Mouse (Mus musculus): ENCODE measurements around the gene Rnf39. TPM values are rescaled to one million over a fixed set of nuclear protein-coding genes. Genes with fewer than 3 reads are reported as not detected.

Rnf39 gene
- total and polyA plus RNA-seq, 3 experiments, result not detected

DNA sequence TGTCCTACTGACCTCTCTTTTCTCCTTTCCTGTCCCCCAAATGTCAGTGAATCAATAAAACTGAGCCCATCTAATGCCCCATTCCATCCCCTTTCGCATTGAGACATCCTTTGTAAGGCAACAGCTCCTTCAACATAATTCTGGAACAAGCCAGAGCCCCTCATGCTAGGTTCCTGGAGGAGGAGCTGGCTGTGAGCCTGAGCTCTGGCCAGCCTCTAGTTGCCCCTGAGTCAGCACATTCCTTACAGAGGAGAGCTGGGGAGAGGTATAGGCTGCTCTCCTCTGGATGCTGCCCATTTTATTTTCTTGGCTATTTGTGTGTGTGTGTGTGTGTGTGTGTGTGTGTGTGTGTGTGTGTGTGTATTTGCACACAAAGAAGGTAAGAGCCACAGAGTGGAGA, 34.5 kb upstream of the Rnf39 start:
- Histone ChIP-seq H3K9me3 (replicated peaks; ENCODE audit: low read length) (no peaks in the 10 kb centered on the region), H3K79me2 (replicated peaks; ENCODE audit: control insufficient read depth, extremely low read depth, insufficient read depth, poor library complexity, severe bottlenecking) (no peaks in the 10 kb centered on the region), H3K4me3 (replicated peaks in 1 of 3; ENCODE audit: low read depth in 2 of 3, low read length in 2 of 3, poor library complexity in 1 of 3) (no peak overlapping the region), H3K27me3 (replicated peaks) (peaks cover 10% of the 10 kb centered on the region), H3K9ac (ENCODE audit: insufficient read depth, low read depth) (no peak overlapping the region), H3K4me2 (ENCODE audit: insufficient read depth, low read depth, poor library complexity, severe bottlenecking) (no peak overlapping the region), H3K27ac (ENCODE audit: insufficient read depth, low read depth) (no peak overlapping the region), H3K36me3 (replicated peaks in 1 of 2; ENCODE audit: control insufficient read depth in 1 of 2, insufficient read depth in 1 of 2, low read length in 1 of 2) (no peaks in the 10 kb centered on the region), H3K4me1 (ENCODE audit: control insufficient read depth in 1 of 2, insufficient read depth in 2 of 2) (peaks cover 4 to 6% of the 10 kb centered on the region in 2 experiments; a peak in 2 of 4 replicates)
- in situ Hi-C loops (cut with MboI; ENCODE audit: low pct_ligation_motif_present, low pct_unique_long_range_greater_than_20kb, low sequenced_read_pairs), result no loop called here
- no peak for DNase-seq (ENCODE audit: extremely low read depth)
- dilution Hi-C loops (cut with MboI; ENCODE audit: extremely low pct_ligation_motif_present, extremely low pct_unique_long_range_greater_than_20kb, low sequenced_read_pairs), result no loop called here
- TF ChIP-seq ZNF384 (IDR thresholded peaks at IDR 0.05; ENCODE audit: low read depth, low read length), result no peak
- TF ChIP-seq ZC3H11A (IDR thresholded peaks at IDR 0.05; ENCODE audit: low read depth, low read length), result no peak
- no peak for TF ChIP-seq POLR2A (IDR thresholded peaks at IDR 0.05; ENCODE audit: low read depth, low read length)
- no peak for TF ChIP-seq CHD1 (IDR thresholded peaks at IDR 0.05; ENCODE audit: low read depth, low read length)
- no peak for TF ChIP-seq BHLHE40 (IDR thresholded peaks at IDR 0.05; ENCODE audit: low read depth, low read length)
- no peak for TF ChIP-seq ELF1 (IDR thresholded peaks at IDR 0.05; ENCODE audit: low read depth, low read length)
- no peak for TF ChIP-seq GABPA (IDR thresholded peaks at IDR 0.05; ENCODE audit: insufficient replicate concordance, low read depth, low read length)
- TF ChIP-seq MEF2A (IDR thresholded peaks at IDR 0.05; ENCODE audit: borderline replicate concordance, low read depth, low read length), result no peak
- no peak for TF ChIP-seq HCFC1 (IDR thresholded peaks at IDR 0.05; ENCODE audit: low read depth, low read length)
- no peak for TF ChIP-seq CHD2 (IDR thresholded peaks at IDR 0.05; ENCODE audit: low read length)

DNA sequence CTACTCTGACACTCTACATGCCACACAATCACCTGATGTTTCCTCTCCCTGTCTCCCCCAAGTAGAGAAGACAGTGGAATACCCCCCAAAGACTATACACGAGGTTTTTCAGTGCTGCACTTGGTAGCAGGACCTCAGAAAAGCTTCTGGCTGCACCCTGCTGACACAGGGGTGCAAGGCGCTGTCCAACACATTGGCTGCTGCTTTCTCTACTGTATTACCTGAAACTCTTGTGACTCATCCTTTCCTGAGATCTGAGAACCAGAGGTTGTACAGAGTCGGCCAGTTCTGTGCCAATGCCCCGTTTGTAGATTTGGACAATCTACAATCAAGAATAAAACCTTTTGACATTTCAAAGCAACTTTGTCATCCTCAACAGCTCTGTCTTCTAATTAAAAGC, 32.9 kb upstream of the Rnf39 start:
- TF ChIP-seq MAX (IDR thresholded peaks at IDR 0.05; ENCODE audit: low read length) (no peak), JUN (IDR thresholded peaks at IDR 0.05; ENCODE audit: insufficient read depth, low read depth, low read length) (peak; percentile 40; the same call in 1 of the 2 replicates), CTCF (conservative IDR thresholded peaks at IDR 0.05 in 1 of 2, IDR thresholded peaks at IDR 0.05 in 1 of 2; ENCODE audit: low read depth in 2 of 2, low read length in 2 of 2) (no peak), NRF1 (IDR thresholded peaks at IDR 0.05; ENCODE audit: low read depth, low read length) (no peak), MYC (IDR thresholded peaks at IDR 0.05; ENCODE audit: low read depth, low read length) (no peak), EP300 (IDR thresholded peaks at IDR 0.05; ENCODE audit: low read length) (peak; percentile 63; the same call in 1 of the 2 replicates), ZNF384 (IDR thresholded peaks at IDR 0.05; ENCODE audit: low read depth, low read length) (no peak), JUND (conservative IDR thresholded peaks at IDR 0.05; ENCODE audit: low read depth, low read length) (peak; percentile 51), MAFK (IDR thresholded peaks at IDR 0.05; ENCODE audit: insufficient replicate concordance, low read length) (no peak), USF1 (IDR thresholded peaks at IDR 0.05; ENCODE audit: low read depth, low read length) (no peak), SIN3A (IDR thresholded peaks at IDR 0.05; ENCODE audit: low read length) (peak; percentile 44; the same call in 1 of the 2 replicates), MAZ (IDR thresholded peaks at IDR 0.05; ENCODE audit: low read depth, low read length) (no peak), TBP (conservative IDR thresholded peaks at IDR 0.05; ENCODE audit: low read depth, low read length) (no peak), IRF4 (IDR thresholded peaks at IDR 0.05; ENCODE audit: low read depth, low read length) (peak; percentile 47; the same call in 1 of the 2 replicates), ZMIZ1 (IDR thresholded peaks at IDR 0.05; ENCODE audit: low read depth, low read length) (no peak), HCFC1 (IDR thresholded peaks at IDR 0.05; ENCODE audit: low read depth, low read length) (no peak)
- DNase-seq (ENCODE audit: extremely low read depth), result peak; percentile 14
- no peaks in the 10 kb centered on the region for H3K36me3 ChIP-seq (replicated peaks in 1 of 2; ENCODE audit: control insufficient read depth in 1 of 2, insufficient read depth in 1 of 2, low read length in 1 of 2)
- no peak overlapping the region for H3K4me2 ChIP-seq (ENCODE audit: insufficient read depth, low read depth, poor library complexity, severe bottlenecking)
- dilution Hi-C loops (cut with MboI; ENCODE audit: extremely low pct_ligation_motif_present, extremely low pct_unique_long_range_greater_than_20kb, low sequenced_read_pairs) (no loop called here), in situ Hi-C loops (cut with MboI; ENCODE audit: low pct_ligation_motif_present, low pct_unique_long_range_greater_than_20kb, low sequenced_read_pairs) (loop anchor here (10.0 kb wide), 2 partner anchors 85 to 295 kb away; partner anchors contain the start of gene Olfr94)
- no peak overlapping the region for H3K27ac ChIP-seq (ENCODE audit: insufficient read depth, low read depth)
- no peaks in the 10 kb centered on the region for H3K9me3 ChIP-seq (replicated peaks; ENCODE audit: low read length)
- peaks cover 10% of the 10 kb centered on the region for H3K27me3 ChIP-seq (replicated peaks)
- H3K79me2 ChIP-seq (replicated peaks; ENCODE audit: control insufficient read depth, extremely low read depth, insufficient read depth, poor library complexity, severe bottlenecking), result no peaks in the 10 kb centered on the region
- H3K4me1 ChIP-seq (ENCODE audit: control insufficient read depth in 1 of 2, insufficient read depth in 2 of 2), result peaks cover 4 to 8% of the 10 kb centered on the region in 2 experiments; a peak in 2 of 4 replicates
- no peak overlapping the region for H3K9ac ChIP-seq (ENCODE audit: insufficient read depth, low read depth)
- no peak overlapping the region for H3K4me3 ChIP-seq (replicated peaks in 1 of 3; ENCODE audit: low read depth in 2 of 3, low read length in 2 of 3, poor library complexity in 1 of 3)

Measured in CH12.LX (cell line).